Mouse (Mus musculus) CH12.LX (cell line): ENCODE measurements at regions not wholly inside any gene's neighbourhood (a gene's known extent, or its start where the extent isn't known, plus 50 kb on each side); places are given as distances from the start of the nearest gene placed in this dataset.

Source experiments
- DNase-seq: peaks from one replicate; pipeline ENCODE4 v3.0.0-alpha.2; 2013; ENCODE audit errors: extremely low read depth
- H3K27ac ChIP-seq: 2 replicates; pipeline ENCODE4 v1.5.1; 2012; ENCODE audit warnings: low read depth, mild to moderate bottlenecking, control low read depth, moderate library complexity; ENCODE audit not compliant: insufficient read depth
- H3K27me3 ChIP-seq: replicated peaks from 2 replicates; pipeline ENCODE3; 2012; ENCODE audit warnings: inconsistent platforms
- H3K36me3 ChIP-seq, 2 experiments: replicated peaks in 1 of 2; 2 replicates each; pipeline versions ENCODE3 to v1.6.1; 2012; ENCODE audit warnings: inconsistent platforms in 1 of 2, low read length in 1 of 2, mild to moderate bottlenecking in 1 of 2, mixed read lengths in 1 of 2, moderate library complexity in 1 of 2; ENCODE audit not compliant: control insufficient read depth in 1 of 2, insufficient read depth in 1 of 2
- H3K4me1 ChIP-seq, 2 experiments: 2 replicates each; pipeline ENCODE4 v1.6.1; 2012; ENCODE audit warnings: inconsistent platforms in 1 of 2, moderate library complexity in 1 of 2; ENCODE audit not compliant: insufficient read depth in 2 of 2, control insufficient read depth in 1 of 2
- H3K4me2 ChIP-seq: 2 replicates; pipeline ENCODE4 v1.6.1; 2012; ENCODE audit warnings: low read depth, mild to moderate bottlenecking, control low read depth; ENCODE audit not compliant: poor library complexity, insufficient read depth, severe bottlenecking
- H3K4me3 ChIP-seq, 3 experiments: fragments of 150-350 bp in 1 of 3; sonication (generic) in 1 of 3; replicated peaks in 1 of 3; 2 replicates each; pipeline versions ENCODE3 to v1.5.1; 2011 to 2012; ENCODE audit warnings: low read depth in 2 of 3, low read length in 2 of 3, mild to moderate bottlenecking in 2 of 3, moderate library complexity in 2 of 3, control low read depth in 1 of 3, improper control_type of control experiment in 1 of 3, inconsistent platforms in 1 of 3, mixed read lengths in 1 of 3; ENCODE audit not compliant: poor library complexity in 1 of 3
- H3K79me2 ChIP-seq: replicated peaks from 2 replicates; pipeline ENCODE4 v1.6.1; 2012; ENCODE audit warnings: mild to moderate bottlenecking, moderate library complexity; ENCODE audit not compliant: control insufficient read depth, poor library complexity, insufficient read depth, severe bottlenecking; ENCODE audit errors: extremely low read depth
- H3K9ac ChIP-seq: 2 replicates; pipeline ENCODE4 v1.6.1; 2012; ENCODE audit warnings: low read depth, mild to moderate bottlenecking, control low read depth, moderate library complexity; ENCODE audit not compliant: insufficient read depth
- H3K9me3 ChIP-seq: replicated peaks from 2 replicates; pipeline ENCODE3; 2012; ENCODE audit warnings: low read length, inconsistent platforms, mixed read lengths
- CHD1 ChIP-seq: IDR thresholded peaks from 2 replicates; pipeline ENCODE4 v1.6.1; 2012; ENCODE audit warnings: low read depth, low read length, improper control_type of control experiment, inconsistent platforms
- CTCF ChIP-seq, 2 experiments: IDR thresholded peaks in 1 of 2; conservative IDR thresholded peaks in 1 of 2; 2 replicates each; pipeline ENCODE4 v1.5.1; 2011 to 2012; ENCODE audit warnings: low read depth in 2 of 2, low read length in 2 of 2, improper control_type of control experiment in 1 of 2, inconsistent platforms in 1 of 2, mild to moderate bottlenecking in 1 of 2, moderate library complexity in 1 of 2
- E2F4 ChIP-seq: IDR thresholded peaks from 2 replicates; pipeline ENCODE4 v1.6.1; 2011; ENCODE audit warnings: low read depth, low read length, improper control_type of control experiment; ENCODE audit not compliant: insufficient replicate concordance
- ELF1 ChIP-seq: IDR thresholded peaks from 2 replicates; pipeline ENCODE4 v1.6.1; 2014; ENCODE audit warnings: low read depth, mild to moderate bottlenecking, inconsistent platforms, low read length, improper control_type of control experiment
- ETS1 ChIP-seq: conservative IDR thresholded peaks from 2 replicates; pipeline ENCODE4 v1.6.1; 2012; ENCODE audit warnings: low read depth, mild to moderate bottlenecking, inconsistent platforms, low read length, improper control_type of control experiment, moderate library complexity
- HCFC1 ChIP-seq: IDR thresholded peaks from 2 replicates; pipeline ENCODE4 v1.6.1; 2012; ENCODE audit warnings: low read depth, mild to moderate bottlenecking, inconsistent platforms, low read length, improper control_type of control experiment
- JUN ChIP-seq: IDR thresholded peaks from 2 replicates; pipeline ENCODE4 v1.6.1; 2011; ENCODE audit warnings: low read depth, mild to moderate bottlenecking, low read length, improper control_type of control experiment, moderate library complexity; ENCODE audit not compliant: insufficient read depth
- JUND ChIP-seq: conservative IDR thresholded peaks from 2 replicates; pipeline ENCODE4 v1.6.1; 2011; ENCODE audit warnings: low read depth, low read length, improper control_type of control experiment
- MAFK ChIP-seq: IDR thresholded peaks from 2 replicates; pipeline ENCODE4 v1.6.1; 2011; ENCODE audit warnings: low read length, improper control_type of control experiment; ENCODE audit not compliant: insufficient replicate concordance
- MAX ChIP-seq: IDR thresholded peaks from 2 replicates; pipeline ENCODE4 v1.6.1; 2011; ENCODE audit warnings: low read length, improper control_type of control experiment
- MXI1 ChIP-seq: IDR thresholded peaks from 2 replicates; pipeline ENCODE4 v1.6.1; 2011; ENCODE audit warnings: mild to moderate bottlenecking, low read depth, low read length, improper control_type of control experiment
- NRF1 ChIP-seq: IDR thresholded peaks from 2 replicates; pipeline ENCODE4 v1.6.1; 2014; ENCODE audit warnings: low read depth, mild to moderate bottlenecking, inconsistent platforms, low read length, improper control_type of control experiment, moderate library complexity
- PAX5 ChIP-seq: IDR thresholded peaks from 2 replicates; pipeline ENCODE4 v1.6.1; 2012; ENCODE audit warnings: low read length, inconsistent platforms, mixed read lengths
- POLR2A ChIP-seq: IDR thresholded peaks from 2 replicates; pipeline ENCODE4 v1.6.1; 2011; ENCODE audit warnings: low read depth, mild to moderate bottlenecking, improper control_type of control experiment, low read length
- RAD21 ChIP-seq: IDR thresholded peaks from 2 replicates; pipeline ENCODE4 v1.6.1; 2011; ENCODE audit warnings: low read depth, mild to moderate bottlenecking, low read length, improper control_type of control experiment, moderate library complexity
- SIN3A ChIP-seq: IDR thresholded peaks from 2 replicates; pipeline ENCODE4 v1.6.1; 2012; ENCODE audit warnings: low read length, improper control_type of control experiment, inconsistent platforms
- SMC3 ChIP-seq: IDR thresholded peaks from 2 replicates; pipeline ENCODE4 v1.6.1; 2011; ENCODE audit warnings: low read depth, low read length, improper control_type of control experiment
- TBP ChIP-seq: conservative IDR thresholded peaks from 2 replicates; pipeline ENCODE4 v1.6.1; 2011; ENCODE audit warnings: low read depth, low read length, improper control_type of control experiment
- TCF12 ChIP-seq: IDR thresholded peaks from 2 replicates; pipeline ENCODE4 v1.6.1; 2014; ENCODE audit warnings: low read depth, mild to moderate bottlenecking, inconsistent platforms, low read length, improper control_type of control experiment
- USF1 ChIP-seq: IDR thresholded peaks from 2 replicates; pipeline ENCODE4 v1.6.1; 2014; ENCODE audit warnings: low read depth, mild to moderate bottlenecking, inconsistent platforms, low read length, improper control_type of control experiment
- USF2 ChIP-seq: conservative IDR thresholded peaks from 2 replicates; pipeline ENCODE4 v1.6.1; 2011; ENCODE audit warnings: low read depth, low read length, improper control_type of control experiment
- ZC3H11A ChIP-seq: IDR thresholded peaks from 2 replicates; pipeline ENCODE4 v1.6.1; 2012; ENCODE audit warnings: low read depth, mild to moderate bottlenecking, inconsistent platforms, low read length, improper control_type of control experiment
- ZKSCAN1 ChIP-seq: IDR thresholded peaks from 2 replicates; pipeline ENCODE4 v1.6.1; 2012; ENCODE audit warnings: low read depth, inconsistent platforms, low read length, improper control_type of control experiment, borderline replicate concordance
- ZMIZ1 ChIP-seq: IDR thresholded peaks from 2 replicates; pipeline ENCODE4 v1.6.1; 2012; ENCODE audit warnings: low read depth, mild to moderate bottlenecking, inconsistent platforms, low read length, improper control_type of control experiment
- dilution Hi-C: fragments of 300-500 bp; cut with MboI; formaldehyde crosslinking; loops from 2 replicates; pipeline ENCODE4 v1.14.3; 2020; ENCODE audit warnings: low sequenced_read_pairs; ENCODE audit not compliant: extremely low pct_unique_long_range_greater_than_20kb, extremely low pct_ligation_motif_present
- in situ Hi-C: fragments of 300-500 bp; cut with MboI; formaldehyde crosslinking; loops from 3 replicates; pipeline ENCODE4 v1.14.3; 2019; ENCODE audit warnings: low sequenced_read_pairs, low pct_ligation_motif_present, low pct_unique_long_range_greater_than_20kb, mixed read lengths

DNA sequence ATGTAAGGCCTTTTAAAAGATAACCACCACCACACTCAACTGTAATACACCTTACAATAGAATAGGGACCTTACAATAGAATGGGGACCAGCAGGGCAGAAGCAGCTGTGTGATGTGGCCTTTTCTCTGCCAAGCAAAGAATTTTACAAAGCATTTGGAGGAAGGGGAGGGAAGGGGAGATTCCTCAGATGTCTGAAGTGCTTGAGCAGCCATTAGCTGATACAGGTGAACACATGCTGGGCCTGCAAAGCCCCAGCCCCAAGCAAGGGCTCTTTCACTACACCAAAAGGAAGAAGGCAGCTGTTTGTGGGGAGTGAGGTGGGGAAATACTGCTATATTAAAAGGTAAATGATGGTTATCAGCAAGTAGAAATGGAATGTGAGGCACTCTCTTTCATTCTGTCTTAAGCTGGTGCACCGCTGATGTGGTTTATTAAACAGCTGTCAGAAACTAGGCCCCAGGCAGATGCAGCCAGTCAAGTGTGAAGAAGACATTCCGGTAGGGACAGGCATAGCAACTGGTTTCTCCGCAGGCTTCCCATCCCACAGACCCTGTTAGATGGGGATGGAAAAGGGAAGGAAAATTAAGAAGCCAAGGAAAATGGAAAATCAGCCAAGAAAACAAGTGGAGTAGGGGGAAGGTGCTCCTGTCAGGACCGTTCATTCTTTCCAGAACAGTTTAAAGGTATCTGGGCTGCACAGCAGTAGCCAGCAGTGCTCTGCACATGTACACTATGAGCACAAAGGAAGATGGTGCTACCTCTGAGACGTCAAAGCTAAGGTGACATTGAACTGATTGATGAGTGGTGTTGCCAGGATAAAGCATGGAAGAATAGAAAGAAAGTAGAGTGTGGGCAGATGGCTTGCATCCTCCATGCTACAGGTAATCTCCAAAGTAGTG, 508.6 kb upstream of the Plxna2 start:
- H3K9me3 ChIP-seq: no peaks in the 10 kb centered on the region
- H3K27ac ChIP-seq: no peak overlapping the region
- in situ Hi-C loops (no loop called here), dilution Hi-C loops (no loop called here)
- H3K4me1 ChIP-seq: no peaks in the 10 kb centered on the region
- no peak overlapping the region for H3K4me2 ChIP-seq
- no peak for DNase-seq
- TF ChIP-seq E2F4 (no peak), ZC3H11A (no peak), JUN (no peak)
- TF ChIP-seq, all 38 proteins: peak for 0
- no peak overlapping the region for H3K4me3 ChIP-seq
- H3K9ac ChIP-seq: no peak overlapping the region
- H3K79me2 ChIP-seq: no peaks in the 10 kb centered on the region
- no peaks in the 10 kb centered on the region for H3K36me3 ChIP-seq
- H3K27me3 ChIP-seq: no peaks in the 10 kb centered on the region

- H3K9me3 ChIP-seq: no peaks in the 10 kb centered on the region
- H3K36me3 ChIP-seq: no peaks in the 10 kb centered on the region
- no peak overlapping the region for H3K4me3 ChIP-seq
- H3K79me2 ChIP-seq: no peaks in the 10 kb centered on the region
- DNase-seq: no peak
- dilution Hi-C loops: no loop called here
- in situ Hi-C loops: no loop called here
- TF ChIP-seq TBP: no peak
- TF ChIP-seq POLR2A: no peak
- no peak for TF ChIP-seq ZKSCAN1
- no peak for TF ChIP-seq JUND
- TF ChIP-seq USF2: no peak
- H3K4me2 ChIP-seq: no peak overlapping the region
- no peaks in the 10 kb centered on the region for H3K4me1 ChIP-seq
- H3K9ac ChIP-seq: no peak overlapping the region
- no peaks in the 10 kb centered on the region for H3K27me3 ChIP-seq
- no peak overlapping the region for H3K27ac ChIP-seq
Observed at GRCm38 (mm10) chr1:194108132-194108531, 509.9 kb upstream of the Plxna2 start.

DNA sequence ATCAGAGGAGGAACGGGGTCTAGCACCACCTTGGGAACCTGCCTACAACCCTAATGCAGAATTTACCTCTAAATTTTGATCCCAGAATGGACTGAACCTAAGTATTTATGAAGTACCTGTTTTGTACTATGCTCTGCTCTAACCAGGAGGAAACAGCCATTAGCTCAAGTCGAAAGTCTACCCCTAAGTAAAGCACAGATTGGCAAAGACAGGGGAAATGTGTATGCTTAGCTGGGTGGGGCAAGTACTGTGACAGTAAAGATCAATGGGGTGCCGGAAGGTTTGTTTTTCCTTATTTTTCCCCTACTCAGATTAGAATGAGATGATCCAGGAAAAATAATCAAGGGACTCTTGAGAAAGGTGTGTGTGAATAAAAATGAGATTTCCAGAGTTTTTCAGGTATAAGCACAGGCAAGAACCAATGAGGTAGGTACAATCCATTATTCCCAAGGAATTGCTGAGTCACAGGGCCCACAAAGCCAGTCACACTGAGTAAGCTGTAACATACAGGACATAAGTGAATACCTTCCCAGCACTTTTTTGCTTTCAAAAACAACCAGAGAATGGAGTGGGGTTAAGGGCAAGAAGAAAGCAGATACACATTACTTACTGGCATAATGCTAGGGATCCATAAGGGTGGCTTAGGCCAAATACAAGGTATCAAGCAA, 510.6 kb upstream of the Plxna2 start:
- no peak overlapping the region for H3K27ac ChIP-seq
- H3K9ac ChIP-seq: no peak overlapping the region
- no peaks in the 10 kb centered on the region for H3K9me3 ChIP-seq
- H3K4me2 ChIP-seq: no peak overlapping the region
- no peaks in the 10 kb centered on the region for H3K36me3 ChIP-seq
- no peaks in the 10 kb centered on the region for H3K4me1 ChIP-seq
- H3K27me3 ChIP-seq: no peaks in the 10 kb centered on the region
- dilution Hi-C loops (no loop called here), in situ Hi-C loops (no loop called here)
- no peak for TF ChIP-seq SIN3A
- TF ChIP-seq JUN: no peak
- no peak for TF ChIP-seq TBP
- TF ChIP-seq RAD21: no peak
- no peak for TF ChIP-seq SMC3
- no peak for TF ChIP-seq TCF12
- no peak for TF ChIP-seq CTCF (conservative IDR thresholded peaks at IDR 0.05 in 1 of 2, IDR thresholded peaks at IDR 0.05 in 1 of 2; ENCODE audit: low read depth in 2 of 2, low read length in 2 of 2)
- TF ChIP-seq MXI1: no peak
- no peak for TF ChIP-seq CHD1
- no peak for TF ChIP-seq HCFC1
- TF ChIP-seq ZC3H11A: no peak
- TF ChIP-seq ETS1: no peak
- no peak for TF ChIP-seq ZMIZ1
- TF ChIP-seq USF1: no peak
- TF ChIP-seq NRF1: no peak
- TF ChIP-seq MAFK: no peak
- TF ChIP-seq ELF1: no peak
- TF ChIP-seq MAX: no peak
- no peak for TF ChIP-seq JUND
- TF ChIP-seq PAX5: no peak
- H3K79me2 ChIP-seq: no peaks in the 10 kb centered on the region
- H3K4me3 ChIP-seq: no peak overlapping the region
- DNase-seq: no peak
